Mouse (Mus musculus) CH12.LX (cell line): ENCODE measurements around the gene Rbfox1. TPM values are rescaled to one million over a fixed set of nuclear protein-coding genes. Genes with fewer than 3 reads are reported as not detected.

Experiments used
- DNase-seq: peaks from one replicate; pipeline ENCODE4 v3.0.0-alpha.2; 2013; ENCODE audit errors: extremely low read depth
- H3K27ac ChIP-seq: 2 replicates; pipeline ENCODE4 v1.5.1; 2012; ENCODE audit warnings: low read depth, mild to moderate bottlenecking, control low read depth, moderate library complexity; ENCODE audit not compliant: insufficient read depth
- H3K27me3 ChIP-seq: replicated peaks from 2 replicates; pipeline ENCODE3; 2012; ENCODE audit warnings: inconsistent platforms
- H3K36me3 ChIP-seq, 2 experiments: replicated peaks in 1 of 2; 2 replicates each; pipeline versions ENCODE3 to v1.6.1; 2012; ENCODE audit warnings: inconsistent platforms in 1 of 2, low read length in 1 of 2, mild to moderate bottlenecking in 1 of 2, mixed read lengths in 1 of 2, moderate library complexity in 1 of 2; ENCODE audit not compliant: control insufficient read depth in 1 of 2, insufficient read depth in 1 of 2
- H3K4me1 ChIP-seq, 2 experiments: 2 replicates each; pipeline ENCODE4 v1.6.1; 2012; ENCODE audit warnings: inconsistent platforms in 1 of 2, moderate library complexity in 1 of 2; ENCODE audit not compliant: insufficient read depth in 2 of 2, control insufficient read depth in 1 of 2
- H3K4me2 ChIP-seq: 2 replicates; pipeline ENCODE4 v1.6.1; 2012; ENCODE audit warnings: low read depth, mild to moderate bottlenecking, control low read depth; ENCODE audit not compliant: poor library complexity, insufficient read depth, severe bottlenecking
- H3K4me3 ChIP-seq, 3 experiments: fragments of 150-350 bp in 1 of 3; sonication (generic) in 1 of 3; replicated peaks in 1 of 3; 2 replicates each; pipeline versions ENCODE3 to v1.5.1; 2011 to 2012; ENCODE audit warnings: low read depth in 2 of 3, low read length in 2 of 3, mild to moderate bottlenecking in 2 of 3, moderate library complexity in 2 of 3, control low read depth in 1 of 3, improper control_type of control experiment in 1 of 3, inconsistent platforms in 1 of 3, mixed read lengths in 1 of 3; ENCODE audit not compliant: poor library complexity in 1 of 3
- H3K79me2 ChIP-seq: replicated peaks from 2 replicates; pipeline ENCODE4 v1.6.1; 2012; ENCODE audit warnings: mild to moderate bottlenecking, moderate library complexity; ENCODE audit not compliant: control insufficient read depth, poor library complexity, insufficient read depth, severe bottlenecking; ENCODE audit errors: extremely low read depth
- H3K9ac ChIP-seq: 2 replicates; pipeline ENCODE4 v1.6.1; 2012; ENCODE audit warnings: low read depth, mild to moderate bottlenecking, control low read depth, moderate library complexity; ENCODE audit not compliant: insufficient read depth
- H3K9me3 ChIP-seq: replicated peaks from 2 replicates; pipeline ENCODE3; 2012; ENCODE audit warnings: low read length, inconsistent platforms, mixed read lengths
- CTCF ChIP-seq, 2 experiments: IDR thresholded peaks in 1 of 2; conservative IDR thresholded peaks in 1 of 2; 2 replicates each; pipeline ENCODE4 v1.5.1; 2011 to 2012; ENCODE audit warnings: low read depth in 2 of 2, low read length in 2 of 2, improper control_type of control experiment in 1 of 2, inconsistent platforms in 1 of 2, mild to moderate bottlenecking in 1 of 2, moderate library complexity in 1 of 2
- EP300 ChIP-seq: IDR thresholded peaks from 2 replicates; pipeline ENCODE4 v1.6.1; 2011; ENCODE audit warnings: low read length, improper control_type of control experiment
- HCFC1 ChIP-seq: IDR thresholded peaks from 2 replicates; pipeline ENCODE4 v1.6.1; 2012; ENCODE audit warnings: low read depth, mild to moderate bottlenecking, inconsistent platforms, low read length, improper control_type of control experiment
- IRF4 ChIP-seq: IDR thresholded peaks from 2 replicates; pipeline ENCODE4 v1.6.1; 2014; ENCODE audit warnings: low read depth, mild to moderate bottlenecking, inconsistent platforms, low read length, improper control_type of control experiment
- JUN ChIP-seq: IDR thresholded peaks from 2 replicates; pipeline ENCODE4 v1.6.1; 2011; ENCODE audit warnings: low read depth, mild to moderate bottlenecking, low read length, improper control_type of control experiment, moderate library complexity; ENCODE audit not compliant: insufficient read depth
- KAT2A ChIP-seq: IDR thresholded peaks from 2 replicates; pipeline ENCODE4 v1.6.1; 2012; ENCODE audit warnings: low read length, improper control_type of control experiment, inconsistent platforms; ENCODE audit not compliant: insufficient replicate concordance
- MAX ChIP-seq: IDR thresholded peaks from 2 replicates; pipeline ENCODE4 v1.6.1; 2011; ENCODE audit warnings: low read length, improper control_type of control experiment
- MAZ ChIP-seq: IDR thresholded peaks from 2 replicates; pipeline ENCODE4 v1.6.1; 2012; ENCODE audit warnings: low read depth, mild to moderate bottlenecking, inconsistent platforms, low read length, improper control_type of control experiment, moderate library complexity
- MEF2A ChIP-seq: IDR thresholded peaks from 2 replicates; pipeline ENCODE4 v1.6.1; 2014; ENCODE audit warnings: low read depth, mild to moderate bottlenecking, inconsistent platforms, low read length, improper control_type of control experiment, borderline replicate concordance
- MXI1 ChIP-seq: IDR thresholded peaks from 2 replicates; pipeline ENCODE4 v1.6.1; 2011; ENCODE audit warnings: mild to moderate bottlenecking, low read depth, low read length, improper control_type of control experiment
- MYC ChIP-seq: IDR thresholded peaks from 2 replicates; pipeline ENCODE4 v1.6.1; 2011; ENCODE audit warnings: low read depth, mild to moderate bottlenecking, improper control_type of control experiment, low read length
- NELFE ChIP-seq: IDR thresholded peaks from 2 replicates; pipeline ENCODE4 v1.6.1; 2011; ENCODE audit warnings: low read depth, low read length, improper control_type of control experiment
- POLR2A ChIP-seq: IDR thresholded peaks from 2 replicates; pipeline ENCODE4 v1.6.1; 2011; ENCODE audit warnings: low read depth, mild to moderate bottlenecking, improper control_type of control experiment, low read length
- RAD21 ChIP-seq: IDR thresholded peaks from 2 replicates; pipeline ENCODE4 v1.6.1; 2011; ENCODE audit warnings: low read depth, mild to moderate bottlenecking, low read length, improper control_type of control experiment, moderate library complexity
- RCOR1 ChIP-seq: conservative IDR thresholded peaks from 2 replicates; pipeline ENCODE4 v1.6.1; 2012; ENCODE audit warnings: low read depth, mild to moderate bottlenecking, inconsistent platforms, low read length, improper control_type of control experiment
- SIN3A ChIP-seq: IDR thresholded peaks from 2 replicates; pipeline ENCODE4 v1.6.1; 2012; ENCODE audit warnings: low read length, improper control_type of control experiment, inconsistent platforms
- TBP ChIP-seq: conservative IDR thresholded peaks from 2 replicates; pipeline ENCODE4 v1.6.1; 2011; ENCODE audit warnings: low read depth, low read length, improper control_type of control experiment
- TCF12 ChIP-seq: IDR thresholded peaks from 2 replicates; pipeline ENCODE4 v1.6.1; 2014; ENCODE audit warnings: low read depth, mild to moderate bottlenecking, inconsistent platforms, low read length, improper control_type of control experiment
- UBTF ChIP-seq: IDR thresholded peaks from 2 replicates; pipeline ENCODE4 v1.6.1; 2012; ENCODE audit warnings: low read depth, mild to moderate bottlenecking, inconsistent platforms, low read length, improper control_type of control experiment, moderate library complexity
- USF2 ChIP-seq: conservative IDR thresholded peaks from 2 replicates; pipeline ENCODE4 v1.6.1; 2011; ENCODE audit warnings: low read depth, low read length, improper control_type of control experiment
- ZC3H11A ChIP-seq: IDR thresholded peaks from 2 replicates; pipeline ENCODE4 v1.6.1; 2012; ENCODE audit warnings: low read depth, mild to moderate bottlenecking, inconsistent platforms, low read length, improper control_type of control experiment
- ZKSCAN1 ChIP-seq: IDR thresholded peaks from 2 replicates; pipeline ENCODE4 v1.6.1; 2012; ENCODE audit warnings: low read depth, inconsistent platforms, low read length, improper control_type of control experiment, borderline replicate concordance
- ZMIZ1 ChIP-seq: IDR thresholded peaks from 2 replicates; pipeline ENCODE4 v1.6.1; 2012; ENCODE audit warnings: low read depth, mild to moderate bottlenecking, inconsistent platforms, low read length, improper control_type of control experiment
- ZNF384 ChIP-seq: IDR thresholded peaks from 2 replicates; pipeline ENCODE4 v1.6.1; 2012; ENCODE audit warnings: low read depth, low read length, improper control_type of control experiment, inconsistent platforms
- dilution Hi-C: fragments of 300-500 bp; cut with MboI; formaldehyde crosslinking; loops from 2 replicates; pipeline ENCODE4 v1.14.3; 2020; ENCODE audit warnings: low sequenced_read_pairs; ENCODE audit not compliant: extremely low pct_unique_long_range_greater_than_20kb, extremely low pct_ligation_motif_present
- in situ Hi-C: fragments of 300-500 bp; cut with MboI; formaldehyde crosslinking; loops from 3 replicates; pipeline ENCODE4 v1.14.3; 2019; ENCODE audit warnings: low sequenced_read_pairs, low pct_ligation_motif_present, low pct_unique_long_range_greater_than_20kb, mixed read lengths
- polyA plus RNA-seq: library from polyadenylated mRNA; unstranded; fragments of >175 nt; gene quantifications from 2 replicates; pipeline ENCODE4 v1.2.1, GENCODE M21; 2012; ENCODE audit warnings: low read depth; ENCODE audit not compliant: insufficient read length
- total RNA-seq, 2 experiments: library from RNA; depleted of rRNA; stranded (reverse); fragments of 300-350 nt in 1 of 2; fragments of >200 nt in 1 of 2; gene quantifications; 2 replicates each; pipeline ENCODE4 v1.2.3; 2012 to 2014

The Rbfox1 gene
- total and polyA plus RNA-seq, 3 experiments: not detected

DNA sequence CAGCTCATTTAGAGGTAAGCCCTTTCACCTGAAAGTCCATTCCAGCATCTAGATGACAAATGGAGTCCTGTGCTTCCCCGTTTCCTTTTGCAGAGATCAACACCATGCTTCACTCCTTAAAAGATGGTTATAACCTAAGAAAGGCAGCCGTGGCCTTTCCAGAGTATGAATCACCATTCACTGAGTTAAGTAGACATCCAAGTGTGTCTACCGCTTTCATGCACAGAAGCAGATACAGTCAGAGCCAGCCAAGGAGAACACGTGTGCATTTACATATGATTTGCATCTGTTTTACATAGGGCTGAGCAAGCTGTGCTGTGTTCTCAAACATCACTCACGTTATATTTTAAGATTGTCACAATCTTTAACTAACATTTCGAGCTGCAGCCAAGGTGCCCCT, 1061.0 kb downstream of the Rbfox1 start:
- Histone ChIP-seq H3K79me2 (no peaks in the 10 kb centered on the region), H3K36me3 (no peaks in the 10 kb centered on the region), H3K27ac (no peak overlapping the region), H3K4me3 (no peak overlapping the region), H3K9ac (no peak overlapping the region), H3K4me1 (no peaks in the 10 kb centered on the region), H3K9me3 (peaks cover 89% of the 10 kb centered on the region), H3K4me2 (no peak overlapping the region), H3K27me3 (no peaks in the 10 kb centered on the region)
- DNase-seq: no peak
- in situ Hi-C loops (no loop called here), dilution Hi-C loops (no loop called here)
- no peak for TF ChIP-seq UBTF

DNA sequence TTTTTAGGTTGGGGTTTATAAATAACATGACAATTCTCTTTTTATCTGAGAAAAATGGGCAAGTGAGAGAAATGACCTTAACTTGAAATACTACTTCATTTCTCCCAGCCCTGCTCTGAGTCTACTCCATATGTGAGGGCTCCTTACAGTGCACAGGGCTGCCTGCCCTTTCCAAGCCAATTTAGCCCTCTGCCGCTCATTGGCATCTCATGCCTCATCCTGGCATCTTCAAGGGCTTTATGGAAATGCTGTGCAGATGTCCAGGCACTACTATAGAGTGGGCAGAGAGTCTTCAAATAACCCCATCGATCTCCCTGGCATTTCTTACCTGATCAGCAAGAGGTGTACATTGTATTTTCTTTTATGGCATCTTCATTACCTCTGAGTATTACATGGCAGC, 1064.5 kb downstream of the Rbfox1 start:
- H3K27ac ChIP-seq: no peak overlapping the region
- TF ChIP-seq UBTF (no peak), USF2 (no peak), ZNF384 (no peak), RAD21 (no peak), MEF2A (no peak), SIN3A (no peak), MYC (no peak), IRF4 (no peak), ZKSCAN1 (no peak), TCF12 (no peak), JUN (no peak)
- no peak overlapping the region for H3K9ac ChIP-seq
- no peaks in the 10 kb centered on the region for H3K36me3 ChIP-seq
- H3K4me1 ChIP-seq: no peaks in the 10 kb centered on the region
- H3K9me3 ChIP-seq: peaks cover 92% of the 10 kb centered on the region
- in situ Hi-C loops (no loop called here), dilution Hi-C loops (no loop called here)
- no peaks in the 10 kb centered on the region for H3K27me3 ChIP-seq
- H3K4me2 ChIP-seq: no peak overlapping the region
- no peaks in the 10 kb centered on the region for H3K79me2 ChIP-seq
- no peak for DNase-seq
- no peak overlapping the region for H3K4me3 ChIP-seq

GRCm38 (mm10) chr16:6955102-6955675, 1070.0 kb downstream of the Rbfox1 start:
- Histone ChIP-seq H3K4me2 (no peak overlapping the region), H3K9me3 (peaks cover 90% of the 10 kb centered on the region), H3K4me1 (no peaks in the 10 kb centered on the region), H3K4me3 (no peak overlapping the region), H3K36me3 (no peaks in the 10 kb centered on the region), H3K79me2 (no peaks in the 10 kb centered on the region), H3K27ac (no peak overlapping the region), H3K9ac (no peak overlapping the region), H3K27me3 (no peaks in the 10 kb centered on the region)
- DNase-seq: no peak
- dilution Hi-C loops (no loop called here), in situ Hi-C loops (no loop called here)
- no peak for TF ChIP-seq MAZ
- TF ChIP-seq USF2: no peak
- TF ChIP-seq SIN3A: no peak
- no peak for TF ChIP-seq NELFE
- TF ChIP-seq MXI1: no peak
- no peak for TF ChIP-seq MAX
- TF ChIP-seq RCOR1: no peak
- TF ChIP-seq ZC3H11A: no peak
- no peak for TF ChIP-seq JUN
- no peak for TF ChIP-seq HCFC1
- TF ChIP-seq CTCF (conservative IDR thresholded peaks at IDR 0.05 in 1 of 2, IDR thresholded peaks at IDR 0.05 in 1 of 2; ENCODE audit: low read depth in 2 of 2, low read length in 2 of 2): no peak
- no peak for TF ChIP-seq KAT2A
- TF ChIP-seq ZKSCAN1: no peak
- no peak for TF ChIP-seq EP300
- TF ChIP-seq POLR2A: no peak
- TF ChIP-seq ZMIZ1: no peak
- TF ChIP-seq TBP: no peak
- TF ChIP-seq, all 38 proteins: peak for 0
